ENCODE assay signal across 27 mouse cellular contexts in genomic region chr13:73258415-73258814, GRCm38 (mm10). TPM values are rescaled to one million over a fixed set of nuclear protein-coding genes. Genes with fewer than 3 reads are reported as not detected.
DNase-seq lines count a peak whose midpoint lies in the region; ATAC-seq and TF ChIP-seq lines count a peak whose summit lies in the region.
"Had no signal": no experiment of that assay in that cellular context is flagged by ENCODE, and none has a peak within 500 bp of the region (broad histone marks: within the 10 kb centered on the region; RNA-seq: fewer than 3 reads in every experiment).

No protein-coding gene starts in this region.

- H3K27ac ChIP-seq in heart, embryonic 13.5 days (replicated peaks), result 0 out of 2 replicates have a peak overlapping the region, but pooled peaks have one; percentile 93
- H3K27ac ChIP-seq in heart, embryonic 11.5 days (ENCODE audit: low read depth, low read length), result no peak overlapping the region
- peak overlapping the region; percentile 89; the same call in 1 of the 2 replicates for H3K27ac ChIP-seq in heart, embryonic 15.5 days
- H3K27ac ChIP-seq in heart, postnatal 0 days (ENCODE audit: low read depth), result peak overlapping the region; percentile 95
- H3K27ac ChIP-seq: embryonic facial prominence, embryonic 10.5 days; embryonic facial prominence, embryonic 12.5 days; forebrain, embryonic 13.5 days had no signal

- 41% methylated on average over 4 of the region's 4 CpGs for WGBS in heart, embryonic 13.5 days
- 44% methylated on average over 4 of the region's 4 CpGs for WGBS in heart, embryonic 11.5 days (ENCODE audit: insufficient replicate concordance)
- 43% methylated on average over 4 of the region's 4 CpGs for WGBS in heart, embryonic 15.5 days
- 31% methylated on average over 4 of the region's 4 CpGs for WGBS in heart, postnatal 0 days

- peaks cover 24% of the 10 kb centered on the region for H3K4me1 ChIP-seq in heart, embryonic 13.5 days
- peaks cover 16% of the 10 kb centered on the region for H3K4me1 ChIP-seq in heart, embryonic 11.5 days (ENCODE audit: control insufficient read depth, insufficient read depth, low read length)
- H3K4me1 ChIP-seq in heart, embryonic 15.5 days (replicated peaks), result peaks cover 20% of the 10 kb centered on the region
- 0 out of 2 replicates have a peak, but pooled peaks cover 9% of the 10 kb centered on the region for H3K4me1 ChIP-seq in heart, postnatal 0 days (ENCODE audit: control insufficient read depth, insufficient read depth)

- peaks cover 90% of the 10 kb centered on the region for H3K27me3 ChIP-seq in heart, embryonic 13.5 days (replicated peaks)
- H3K27me3 ChIP-seq in heart, embryonic 11.5 days (ENCODE audit: control insufficient read depth, insufficient read depth, low read length), result peaks cover 63% of the 10 kb centered on the region
- H3K27me3 ChIP-seq in heart, embryonic 15.5 days, result peaks cover 71% of the 10 kb centered on the region
- peaks cover 50% of the 10 kb centered on the region for H3K27me3 ChIP-seq in heart, postnatal 0 days (ENCODE audit: control insufficient read depth, insufficient read depth, low read length)

- ATAC-seq in heart, embryonic 13.5 days (ENCODE audit: extremely low read depth, insufficient number of reproducible peaks, low FRiP score, low TSS enrichment), result no peak
- ATAC-seq in heart, embryonic 11.5 days (replicated peaks; ENCODE audit: insufficient number of reproducible peaks, low FRiP score, low TSS enrichment), result no peak
- ATAC-seq in heart, embryonic 15.5 days (replicated peaks; ENCODE audit: insufficient number of reproducible peaks, insufficient read depth, low FRiP score, low read depth), result no peak
- no peak for ATAC-seq in heart, postnatal 0 days (ENCODE audit: insufficient read depth, low read depth)
- ATAC-seq: activated CD4-positive, CD25-positive, alpha-beta regulatory T cell, adult 4 months; CD4-positive, CD25-positive, alpha-beta regulatory T cell, adult 4 months; forebrain, embryonic 13.5 days; Patski had no signal

- DNase-seq in heart, adult 11 months, result peak; percentile 94
- no peak for DNase-seq in heart, postnatal 14 days
- no peak for DNase-seq in heart, postnatal 25 days (ENCODE audit: low spot score)
- peak; percentile 44 for DNase-seq in heart, postnatal 0 days (ENCODE audit: low spot score)
- no peak for DNase-seq in heart, adult 8-10 months (ENCODE audit: low spot score)
- DNase-seq: adrenal gland, adult 8-10 months; adrenal gland, postnatal 14 days; adrenal gland, postnatal 36 days; B cell, adult 2 months; cerebellum, adult 11-12 months; cerebellum, adult 2 months; cerebellum, adult 9-10 months; cerebellum, postnatal 10 days; cerebellum, postnatal 25 days had no signal

- H3K9me3 ChIP-seq in heart, embryonic 13.5 days, result no peaks in the 10 kb centered on the region
- no peaks in the 10 kb centered on the region for H3K9me3 ChIP-seq in heart, embryonic 11.5 days (replicated peaks; ENCODE audit: control insufficient read depth, low read length)
- no peaks in the 10 kb centered on the region for H3K9me3 ChIP-seq in heart, embryonic 15.5 days (replicated peaks)
- no peaks in the 10 kb centered on the region for H3K9me3 ChIP-seq in heart, postnatal 0 days (replicated peaks; ENCODE audit: control insufficient read depth, low read length)
- H3K9me3 ChIP-seq: embryonic facial prominence, embryonic 10.5 days; embryonic facial prominence, embryonic 12.5 days; forebrain, embryonic 13.5 days had no signal

- H3K9ac ChIP-seq in heart, embryonic 13.5 days, result no peak overlapping the region; the same call in 1 of the 2 replicates
- H3K9ac ChIP-seq in heart, embryonic 11.5 days (ENCODE audit: low read depth, low read length), result no peak overlapping the region
- no peak overlapping the region for H3K9ac ChIP-seq in heart, embryonic 15.5 days
- no peak overlapping the region for H3K9ac ChIP-seq in heart, postnatal 0 days (replicated peaks; ENCODE audit: low read depth, low read length)
- H3K9ac ChIP-seq: embryonic facial prominence, embryonic 12.5 days; forebrain, embryonic 13.5 days had no signal

- TF ChIP-seq EP300 in heart, postnatal 0 days (IDR thresholded peaks at IDR 0.05; ENCODE audit: low read depth), result no peak

- intact Hi-C loops in heart, postnatal 14 days (cut with DNase I), result loop anchor here (5.0 kb wide), 2 partner anchors 49 to 89 kb away; no protein-coding TSS in a partner anchor
- intact Hi-C loops in heart, postnatal 25 days (cut with DNase I), result loop anchor here (5.0 kb wide), 1 partner anchor 86 kb away; no protein-coding TSS in a partner anchor

- no peak for TF ChIP-seq CTCF in heart, postnatal 0 days (IDR thresholded peaks at IDR 0.05; ENCODE audit: low read depth)

- no peak overlapping the region for H3K4me3 ChIP-seq in heart, embryonic 13.5 days
- H3K4me3 ChIP-seq in heart, embryonic 11.5 days (ENCODE audit: low read depth, low read length), result no peak overlapping the region
- H3K4me3 ChIP-seq in heart, embryonic 15.5 days, result no peak overlapping the region
- H3K4me3 ChIP-seq in heart, postnatal 0 days (ENCODE audit: low read depth, low read length), result no peak overlapping the region
- H3K4me3 ChIP-seq: embryonic facial prominence, embryonic 10.5 days; embryonic facial prominence, embryonic 12.5 days; forebrain, embryonic 13.5 days had no signal

- H3K36me3 ChIP-seq in heart, embryonic 13.5 days, result no peaks in the 10 kb centered on the region
- H3K36me3 ChIP-seq in heart, embryonic 11.5 days (ENCODE audit: control insufficient read depth, insufficient read depth, low read length), result no peaks in the 10 kb centered on the region
- H3K36me3 ChIP-seq in heart, embryonic 15.5 days, result no peaks in the 10 kb centered on the region
- no peaks in the 10 kb centered on the region for H3K36me3 ChIP-seq in heart, postnatal 0 days (replicated peaks; ENCODE audit: control insufficient read depth, insufficient read depth, low read length)
- H3K36me3 ChIP-seq: embryonic facial prominence, embryonic 10.5 days; embryonic facial prominence, embryonic 12.5 days; G1E had no signal

- no peak overlapping the region for H3K4me2 ChIP-seq in heart, embryonic 13.5 days
- H3K4me2 ChIP-seq in heart, embryonic 11.5 days, result no peak overlapping the region
- H3K4me2 ChIP-seq in heart, embryonic 15.5 days, result no peak overlapping the region
- H3K4me2 ChIP-seq in heart, postnatal 0 days (ENCODE audit: low read depth, low read length), result no peak overlapping the region
- H3K4me2 ChIP-seq: embryonic facial prominence, embryonic 12.5 days; forebrain, embryonic 13.5 days had no signal

RNA-seq across cellular contexts. Expression of gene Irx4, which starts 1.9 kb away (rescaled TPM):
- total RNA-seq in heart, postnatal 14 days (2021), result 10 to 100 TPM; 24.5 to 27.7 TPM
- 45.9 and 50.1 TPM in 2 replicates for polyA plus RNA-seq in heart, embryonic 13.5 days (2015; fragmentation: Nextera tagmentation; extraction: Ambion mirVana)
- 39.2 and 45.9 TPM in 2 replicates for polyA plus RNA-seq in heart, embryonic 11.5 days (2014; fragmentation: Nextera tagmentation; extraction: Ambion mirVana)
- 40.3 and 44.3 TPM in 2 replicates for polyA plus RNA-seq in heart, embryonic 15.5 days (2015; fragmentation: Nextera tagmentation; extraction: Ambion mirVana)
- total RNA-seq in heart, postnatal 25 days (2021), result 10 to 100 TPM; 26.0 to 27.0 TPM
- 64.0 and 85.4 TPM in 2 replicates for total RNA-seq in heart, postnatal 0 days (2014; rRNA removed; ENCODE audit: low replicate concordance)
- polyA plus RNA-seq in heart, postnatal 0 days (2015; fragmentation: Nextera tagmentation; extraction: Ambion mirVana), result 43.4 and 54.9 TPM in 2 replicates
- total RNA-seq in heart, adult 8-10 months (2022), result 10 to 100 TPM; 27.8 to 34.9 (median 32.4) TPM
- total RNA-seq: adrenal gland, adult 18-20 months; adrenal gland, postnatal 14 days; adrenal gland, postnatal 36 days; CH12.LX; G1E had no signal
- polyA plus RNA-seq: activated CD4-positive, CD25-positive, alpha-beta regulatory T cell, adult 4 months; CD4-positive, CD25-positive, alpha-beta regulatory T cell, adult 4 months; cortical plate, adult 2 months; forebrain, embryonic 13.5 days; G1E; Patski had no signal

Comparison
In these comparisons a context has a peak if more than half of its experiments do, and no peak if none do; other contexts are left out.
1. DNase-seq: peak in heart, adult 11 months (single experiment) and heart, postnatal 0 days (single experiment); none in heart, postnatal 14 days (0 of 2), heart, postnatal 25 days (single experiment) and heart, adult 8-10 months (single experiment).